Mouse (Mus musculus): ENCODE results near the gene Bad. TPM values are rescaled to one million over a fixed set of nuclear protein-coding genes. Genes with fewer than 3 reads are reported as not detected.
"Not testable (repeated sequence)": the region's sequence is repeated elsewhere in the genome, so short reads cannot be mapped to it uniquely, and the experiment has no call there.

Gene Bad
- 93.9 and 96.1 TPM in 2 replicates for polyA plus RNA-seq (2015; fragmentation: Nextera tagmentation; extraction: Ambion mirVana)

DNA sequence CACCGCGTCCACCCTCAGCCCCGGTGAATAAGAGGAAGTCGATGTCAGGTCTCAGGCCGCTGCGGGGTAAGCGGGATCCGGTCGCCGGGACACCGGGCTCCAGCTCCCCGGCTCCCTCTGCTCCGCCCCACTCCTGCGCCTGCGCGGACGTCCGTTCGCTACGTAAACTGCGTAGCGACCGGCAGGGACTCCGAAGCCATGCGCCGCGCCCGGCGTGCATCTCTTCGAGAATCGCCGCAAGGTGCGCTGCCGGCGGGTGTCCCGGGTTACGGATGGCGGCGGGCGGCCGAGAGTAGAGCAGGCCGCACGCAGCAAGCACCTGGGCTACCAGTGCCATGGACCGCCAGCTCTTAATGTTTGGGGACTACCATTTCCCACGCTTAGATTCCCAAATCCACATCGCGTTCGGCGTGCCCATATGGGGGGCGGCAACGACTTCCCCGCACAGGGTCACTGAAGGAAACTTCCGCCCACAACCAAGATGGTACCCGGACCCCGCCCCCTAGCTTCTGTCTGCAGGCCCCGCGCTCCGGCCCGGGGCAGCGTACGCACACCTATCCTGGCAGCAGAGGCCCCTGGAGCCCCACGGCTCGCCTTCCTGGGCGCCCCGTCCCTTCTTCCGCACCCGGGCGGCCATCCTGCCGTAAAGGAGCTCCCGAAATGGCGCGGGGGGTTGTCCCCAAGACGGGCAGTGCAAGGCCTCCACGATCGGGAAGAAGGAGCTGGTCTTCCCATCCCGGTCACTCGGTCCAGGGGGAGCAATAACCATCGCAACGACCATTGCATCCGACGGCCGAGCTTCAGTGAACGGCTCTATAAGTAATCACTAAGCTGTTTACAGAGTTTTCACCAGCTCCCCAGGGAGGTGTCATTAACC lies at the start of gene Bad:
Gene Bad, plus strand, starts transcription at position 490 of the 877 bp plus-strand sequence.
- Histone ChIP-seq H3K27ac (peak within 1 kb of the TSS; percentile 95), H3K36me3 (replicated peaks) (0 out of 2 replicates have a peak, but pooled peaks cover 3% of the 10 kb centered on the region), H3K9me3 (no peaks in the 10 kb centered on the region), H3K4me1 (peaks cover 39% of the 10 kb centered on the region), H3K4me3 (peak within 1 kb of the TSS; percentile 68), H3K4me2 (peak within 1 kb of the TSS; percentile 97), H3K9ac (peak within 1 kb of the TSS; percentile 90), H3K27me3 (replicated peaks) (peaks cover 3% of the 10 kb centered on the region; the same call in 1 of the 2 replicates)
- under 1% methylated on average over 83 of the region's 83 CpGs for WGBS
- ATAC-seq (replicated peaks): peak; percentile 88

DNA sequence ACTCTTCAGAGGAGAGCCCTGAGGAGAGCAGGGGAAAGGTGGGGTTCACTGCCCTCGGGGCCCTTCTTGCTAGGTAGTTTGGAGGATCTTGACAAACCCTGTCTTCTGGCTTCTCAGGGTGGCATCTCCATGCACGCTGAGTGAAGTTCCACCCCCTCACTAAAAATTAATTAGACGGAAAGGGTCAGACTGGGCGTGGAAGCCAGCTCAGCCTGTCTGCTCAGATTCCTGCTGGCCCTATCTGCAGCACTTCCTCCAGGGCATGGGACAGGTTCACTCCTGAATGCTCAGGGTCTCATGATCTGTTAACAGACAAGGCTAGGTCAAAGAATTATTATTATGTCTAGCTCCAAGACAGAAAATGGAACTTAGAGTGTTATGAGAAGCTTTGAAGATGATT lies 49.1 kb upstream of the Bad start:
- Histone ChIP-seq H3K4me3 (no peak overlapping the region), H3K36me3 (replicated peaks) (no peaks in the 10 kb centered on the region), H3K27ac (no peak overlapping the region), H3K9ac (no peak overlapping the region), H3K27me3 (replicated peaks) (no peaks in the 10 kb centered on the region), H3K4me1 (no peaks in the 10 kb centered on the region), H3K4me2 (no peak overlapping the region), H3K9me3 (0 out of 2 replicates have a peak, but pooled peaks cover 6% of the 10 kb centered on the region)
- no peak for ATAC-seq (replicated peaks)
- WGBS: 75% methylated on average over 4 of the region's 4 CpGs

DNA sequence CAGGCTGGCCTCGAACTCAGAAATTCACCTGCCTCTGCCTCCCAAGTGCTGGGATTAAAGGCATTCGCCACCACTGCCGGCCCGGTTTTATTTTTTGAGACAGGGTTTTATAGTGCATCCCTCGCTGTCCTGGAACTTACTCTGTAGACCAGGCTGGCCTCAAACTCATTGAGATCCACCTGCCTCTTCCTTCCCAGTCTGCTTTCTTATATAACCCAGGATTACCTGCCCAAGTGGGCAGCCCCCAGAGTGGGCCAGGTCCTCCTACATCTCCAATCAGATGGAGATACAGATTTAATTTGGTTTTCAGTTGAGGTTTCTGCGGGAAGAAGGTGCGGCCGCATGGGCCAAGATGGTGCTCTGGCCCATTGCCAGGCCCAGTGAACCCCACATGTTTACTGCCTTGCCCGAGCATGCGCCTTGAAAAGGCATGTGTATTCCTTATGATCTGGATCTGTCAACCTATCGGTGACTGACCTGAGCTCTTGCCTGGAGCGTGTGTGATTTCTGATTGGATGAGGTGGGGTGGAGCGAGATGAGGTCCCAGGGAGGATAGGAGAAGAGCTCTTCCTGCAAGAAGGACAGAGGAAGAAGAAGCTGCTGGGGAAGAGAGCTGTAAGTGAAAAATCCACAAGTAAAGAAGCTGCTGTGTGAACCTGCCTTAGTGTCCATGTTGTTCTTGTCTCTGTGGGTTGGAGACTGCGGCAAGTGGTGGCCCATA lies 47.8 kb upstream of the Bad start:
- no peaks in the 10 kb centered on the region for H3K4me1 ChIP-seq
- no peaks in the 10 kb centered on the region for H3K36me3 ChIP-seq (replicated peaks)
- H3K27ac ChIP-seq: no peak overlapping the region
- 96% methylated on average over 14 of the region's 14 CpGs for WGBS
- H3K4me2 ChIP-seq: no peak overlapping the region
- H3K9me3 ChIP-seq: 0 out of 2 replicates have a peak, but pooled peaks cover 6% of the 10 kb centered on the region
- ATAC-seq (replicated peaks): no peak
- no peak overlapping the region for H3K4me3 ChIP-seq
- H3K9ac ChIP-seq: no peak overlapping the region
- no peaks in the 10 kb centered on the region for H3K27me3 ChIP-seq (replicated peaks)

DNA sequence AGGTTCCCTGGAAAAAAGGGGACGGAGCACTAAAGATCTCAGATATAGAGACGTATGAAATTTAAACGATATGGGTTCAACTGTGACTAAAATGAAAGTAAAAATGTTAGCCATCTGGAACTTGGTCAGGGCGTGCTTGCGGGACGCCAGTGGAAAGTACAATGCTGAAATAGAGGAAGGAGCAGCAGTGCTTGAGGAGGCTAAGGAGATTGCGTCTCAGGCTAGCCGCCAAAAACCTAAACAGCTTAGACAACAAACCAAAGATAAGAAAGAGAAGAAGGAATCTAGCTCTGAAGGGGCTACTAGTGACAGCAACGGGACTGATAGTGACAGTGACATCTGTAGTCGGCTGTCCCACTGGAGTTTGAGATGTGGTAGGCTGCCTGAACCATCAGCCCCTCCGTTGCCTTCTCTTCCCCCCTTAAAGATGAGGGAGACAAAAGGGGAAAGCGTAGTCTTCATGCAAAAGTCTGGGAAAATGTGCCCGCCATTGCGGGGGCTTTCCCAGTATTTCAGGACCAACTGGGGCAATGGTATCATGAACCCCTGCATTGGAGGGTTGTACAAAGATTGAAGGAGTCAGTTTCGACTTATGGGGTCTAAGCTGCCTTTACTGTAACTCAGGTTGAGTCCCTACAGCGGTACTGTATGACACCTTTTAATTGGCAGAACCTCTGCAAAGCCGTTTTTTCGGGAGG lies 45.9 kb upstream of the Bad start:
- not testable (repeated sequence) for H3K36me3 ChIP-seq (replicated peaks); H3K4me1 ChIP-seq; ATAC-seq (replicated peaks); H3K27me3 ChIP-seq (replicated peaks); H3K4me2 ChIP-seq; H3K9ac ChIP-seq; H3K27ac ChIP-seq; H3K9me3 ChIP-seq; H3K4me3 ChIP-seq
- 93% methylated on average over 18 of the region's 18 CpGs for WGBS

DNA sequence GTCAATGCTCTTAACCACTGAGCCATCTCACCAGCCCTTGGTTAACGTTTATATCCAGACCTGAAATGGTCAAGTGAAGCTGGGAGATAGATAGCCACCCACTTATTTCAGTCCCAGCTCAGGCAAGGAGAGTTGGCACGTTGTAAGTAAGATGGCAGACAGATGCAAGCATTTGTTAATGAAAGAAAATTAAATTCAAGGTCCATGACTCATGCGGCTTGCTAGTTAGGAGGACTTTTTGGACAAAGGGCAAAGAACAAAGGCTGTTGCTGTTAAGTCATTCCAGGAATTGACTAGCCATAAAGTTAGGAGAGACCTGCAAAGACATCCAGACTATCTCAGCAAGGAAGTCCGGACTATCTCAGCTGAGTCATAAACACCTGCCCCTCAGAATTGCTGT lies 42.0 kb upstream of the Bad start:
- Histone ChIP-seq H3K27ac (no peak overlapping the region), H3K4me2 (no peak overlapping the region), H3K4me3 (no peak overlapping the region), H3K36me3 (replicated peaks) (no peaks in the 10 kb centered on the region), H3K9ac (no peak overlapping the region), H3K4me1 (no peaks in the 10 kb centered on the region), H3K9me3 (0 out of 2 replicates have a peak, but pooled peaks cover 6% of the 10 kb centered on the region), H3K27me3 (replicated peaks) (no peaks in the 10 kb centered on the region)
- no peak for ATAC-seq (replicated peaks)
- WGBS: 78% methylated on average over 4 of the region's 4 CpGs

DNA sequence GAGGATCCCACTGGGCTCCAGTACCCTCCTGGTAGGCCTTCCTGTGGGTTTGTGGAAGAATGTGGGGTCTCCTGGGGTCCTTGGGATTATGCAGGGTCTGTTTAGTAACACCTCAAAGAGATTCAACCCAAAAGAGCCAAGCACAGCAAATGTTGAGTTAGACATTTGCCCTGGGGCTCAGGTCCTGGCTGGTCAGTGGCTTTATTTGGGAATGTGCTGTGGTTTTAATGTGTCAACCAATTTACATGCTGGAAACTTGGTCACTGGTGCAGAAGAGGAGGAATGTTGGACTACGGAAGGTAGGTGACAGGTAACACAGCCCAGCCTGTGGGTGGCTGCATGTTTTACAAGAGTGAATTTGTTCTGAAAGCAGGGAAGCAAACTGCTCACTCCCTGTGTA lies 38.6 kb upstream of the Bad start:
- Histone ChIP-seq H3K4me1 (peaks cover 8% of the 10 kb centered on the region), H3K27me3 (replicated peaks) (no peaks in the 10 kb centered on the region), H3K9me3 (no peaks in the 10 kb centered on the region), H3K27ac (no peak overlapping the region), H3K4me2 (no peak overlapping the region), H3K4me3 (no peak overlapping the region), H3K9ac (no peak overlapping the region), H3K36me3 (replicated peaks) (no peaks in the 10 kb centered on the region; the same call in 1 of the 2 replicates)
- no peak for ATAC-seq (replicated peaks)
- WGBS: 95% methylated on average over 1 of the region's 1 CpGs

DNA sequence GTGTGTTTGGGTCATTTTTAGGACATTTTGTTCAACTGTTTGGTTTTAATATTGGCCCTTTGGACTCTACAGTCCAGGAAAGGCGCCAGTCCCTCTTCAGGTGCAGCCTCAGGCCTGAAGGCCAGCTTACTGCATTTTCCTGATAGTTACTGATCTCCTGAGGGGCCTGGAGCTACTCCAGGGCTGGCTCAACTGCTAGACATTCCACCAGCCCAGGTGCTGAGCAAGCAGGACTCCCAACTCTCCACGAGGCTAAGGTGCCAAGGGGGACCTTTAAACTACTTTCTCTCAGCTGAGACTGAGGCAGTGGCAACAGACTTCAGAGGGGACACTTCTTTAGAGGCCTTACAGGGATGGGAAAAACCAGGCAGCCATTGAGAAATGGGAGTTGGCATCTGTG lies 36.8 kb upstream of the Bad start:
- Histone ChIP-seq H3K36me3 (replicated peaks) (no peaks in the 10 kb centered on the region; the same call in 1 of the 2 replicates), H3K4me1 (peaks cover 19% of the 10 kb centered on the region), H3K9me3 (no peaks in the 10 kb centered on the region), H3K27me3 (replicated peaks) (no peaks in the 10 kb centered on the region), H3K27ac (no peak overlapping the region), H3K4me3 (no peak overlapping the region), H3K4me2 (no peak overlapping the region), H3K9ac (no peak overlapping the region)
- 81% methylated on average over 2 of the region's 2 CpGs for WGBS
- no peak for ATAC-seq (replicated peaks)

DNA sequence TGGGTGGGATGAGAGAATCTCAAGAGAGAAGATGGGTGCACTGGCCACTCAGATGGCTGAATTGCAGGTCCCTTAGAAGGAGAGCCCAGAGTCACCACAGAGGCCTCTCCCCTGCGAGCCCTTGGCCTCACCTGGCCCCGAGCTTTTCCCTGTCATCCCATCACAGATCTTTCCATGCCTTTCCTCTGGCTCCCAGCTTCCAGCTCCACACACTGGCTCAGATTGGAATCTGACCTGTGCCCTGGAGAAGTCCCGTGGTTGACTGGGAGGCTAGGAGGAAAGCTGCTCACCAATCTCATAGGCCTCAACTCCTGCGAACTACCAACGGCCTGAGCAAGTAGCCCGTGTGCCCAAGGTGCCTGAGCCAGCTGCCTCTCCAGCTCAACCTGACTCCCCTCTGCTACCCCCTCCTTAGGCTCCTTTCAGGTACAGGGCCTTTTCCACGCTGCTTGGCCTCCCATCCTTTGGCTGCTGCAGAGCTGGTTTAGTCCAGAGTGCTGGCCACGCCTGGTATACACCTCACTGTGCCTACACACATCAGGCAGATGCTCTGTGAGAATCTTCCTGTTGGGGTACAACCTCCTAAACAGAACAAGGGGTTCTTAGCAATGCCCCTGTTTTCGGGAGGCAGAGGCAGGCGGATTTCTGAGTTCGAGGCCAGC lies 36.0 kb upstream of the Bad start:
- no peak for ATAC-seq (replicated peaks)

DNA sequence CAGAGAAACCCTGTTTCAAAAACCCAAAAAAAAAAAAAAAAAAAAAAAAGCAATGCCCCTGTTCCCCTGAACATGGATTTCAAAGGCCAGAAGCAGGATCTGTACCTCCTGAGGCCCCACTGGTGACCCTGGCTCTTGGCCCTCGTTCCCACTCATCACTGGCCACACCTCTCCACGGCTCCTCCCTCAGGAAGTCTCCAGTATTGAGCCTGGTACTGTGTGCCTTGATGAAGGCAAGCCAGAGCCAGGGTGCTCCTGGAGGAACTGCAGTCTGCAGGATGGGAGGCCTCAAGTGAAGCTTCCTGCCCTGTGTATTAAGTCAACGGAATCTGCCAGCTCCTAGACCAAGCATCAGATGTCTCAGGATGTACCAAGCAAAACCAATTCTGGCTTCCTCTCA lies 35.5 kb upstream of the Bad start:
- no peak overlapping the region for H3K4me3 ChIP-seq
- 87% methylated on average over 3 of the region's 3 CpGs for WGBS
- peaks cover 2% of the 10 kb centered on the region; the same call in 1 of the 2 replicates for H3K36me3 ChIP-seq (replicated peaks)
- ATAC-seq (replicated peaks): no peak
- peaks cover 26% of the 10 kb centered on the region for H3K4me1 ChIP-seq
- no peak overlapping the region for H3K27ac ChIP-seq
- H3K27me3 ChIP-seq (replicated peaks): no peaks in the 10 kb centered on the region
- no peak overlapping the region for H3K9ac ChIP-seq
- no peaks in the 10 kb centered on the region for H3K9me3 ChIP-seq
- no peak overlapping the region for H3K4me2 ChIP-seq

More for the DNA sequence above, 36.0 kb upstream of the Bad start:
- H3K4me3 ChIP-seq: no peak overlapping the region
- no peaks in the 10 kb centered on the region; the same call in 1 of the 2 replicates for H3K36me3 ChIP-seq (replicated peaks)
- H3K27me3 ChIP-seq (replicated peaks): no peaks in the 10 kb centered on the region
- H3K27ac ChIP-seq: no peak overlapping the region
- no peaks in the 10 kb centered on the region for H3K9me3 ChIP-seq
- 91% methylated on average over 11 of the region's 11 CpGs for WGBS
- peaks cover 22% of the 10 kb centered on the region for H3K4me1 ChIP-seq
- no peak overlapping the region for H3K4me2 ChIP-seq
- no peak overlapping the region for H3K9ac ChIP-seq

DNA sequence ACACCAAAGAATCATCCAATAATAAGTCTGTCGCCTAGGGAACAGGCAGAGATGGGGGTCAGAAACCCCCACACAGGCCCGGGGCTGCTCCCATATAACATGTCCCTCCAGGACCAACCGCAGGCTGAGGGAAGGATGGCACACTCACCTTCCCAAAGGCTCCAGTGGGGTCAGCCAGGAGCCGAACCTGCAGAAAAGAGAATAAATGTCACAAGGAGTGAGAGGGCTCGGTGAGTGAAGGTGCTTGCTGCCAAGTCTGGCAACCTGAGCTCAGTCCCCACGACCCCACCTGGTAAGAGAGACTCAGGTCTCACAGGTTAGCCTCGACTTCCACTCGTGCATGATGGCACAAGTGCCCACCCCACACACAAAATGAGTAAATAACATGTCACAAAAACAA lies 34.6 kb upstream of the Bad start:
- Histone ChIP-seq H3K4me1 (peaks cover 34% of the 10 kb centered on the region), H3K4me2 (no peak overlapping the region), H3K27ac (no peak overlapping the region), H3K9me3 (no peaks in the 10 kb centered on the region), H3K9ac (no peak overlapping the region), H3K4me3 (no peak overlapping the region), H3K27me3 (replicated peaks) (no peaks in the 10 kb centered on the region), H3K36me3 (replicated peaks) (peaks cover 9% of the 10 kb centered on the region; the same call in 1 of the 2 replicates)
- no peak for ATAC-seq (replicated peaks)
- 96% methylated on average over 8 of the region's 8 CpGs for WGBS

DNA sequence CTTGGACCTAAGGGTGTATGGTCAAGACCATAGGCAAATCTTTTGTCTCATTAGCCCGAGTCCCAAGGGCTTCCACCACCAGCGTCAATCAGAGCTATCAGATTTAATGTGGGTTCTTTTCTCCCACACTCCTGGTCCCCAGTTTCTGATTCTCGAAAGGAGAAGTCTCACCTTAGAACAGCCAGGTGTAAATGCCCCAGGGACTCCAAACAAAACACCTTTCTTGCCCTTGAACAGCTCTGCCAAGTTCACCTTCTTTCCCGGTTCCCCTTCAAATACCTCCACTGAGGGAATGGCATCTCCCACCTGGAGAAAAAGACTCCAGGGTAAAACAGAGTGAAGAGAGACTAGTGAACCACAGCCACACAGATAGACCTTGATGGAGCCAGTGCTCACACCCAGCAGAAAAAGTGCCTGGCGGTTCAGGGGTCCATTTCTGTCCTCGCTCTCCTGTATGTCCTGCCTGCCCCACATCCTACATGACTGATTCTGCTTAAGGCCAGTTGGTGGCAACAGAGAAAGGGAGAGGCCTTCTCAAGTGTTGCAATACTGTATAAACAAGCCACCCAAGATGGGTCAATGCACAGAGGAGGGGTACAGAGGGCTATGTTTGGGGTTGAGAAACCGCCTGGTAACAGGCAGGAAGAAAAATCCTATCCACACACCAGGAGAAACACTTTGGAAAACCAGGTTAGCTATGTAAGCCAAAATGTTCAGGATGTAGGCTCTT lies 33.7 kb upstream of the Bad start:
- Histone ChIP-seq H3K4me2 (peak overlapping the region; percentile 72), H3K27me3 (replicated peaks) (no peaks in the 10 kb centered on the region), H3K9ac (no peak overlapping the region; the same call in 1 of the 2 replicates), H3K27ac (no peak overlapping the region), H3K36me3 (replicated peaks) (peaks cover 16% of the 10 kb centered on the region), H3K4me3 (peak overlapping the region; percentile 68; the same call in 1 of the 2 replicates), H3K9me3 (no peaks in the 10 kb centered on the region), H3K4me1 (peaks cover 34% of the 10 kb centered on the region)
- ATAC-seq (replicated peaks): no peak
- 89% methylated on average over 7 of the region's 7 CpGs for WGBS

Data from midbrain, embryonic 15.5 days (tissue).